Mouse (Mus musculus): ENCODE results near the gene Zmynd8.

Gene Zmynd8

DNA sequence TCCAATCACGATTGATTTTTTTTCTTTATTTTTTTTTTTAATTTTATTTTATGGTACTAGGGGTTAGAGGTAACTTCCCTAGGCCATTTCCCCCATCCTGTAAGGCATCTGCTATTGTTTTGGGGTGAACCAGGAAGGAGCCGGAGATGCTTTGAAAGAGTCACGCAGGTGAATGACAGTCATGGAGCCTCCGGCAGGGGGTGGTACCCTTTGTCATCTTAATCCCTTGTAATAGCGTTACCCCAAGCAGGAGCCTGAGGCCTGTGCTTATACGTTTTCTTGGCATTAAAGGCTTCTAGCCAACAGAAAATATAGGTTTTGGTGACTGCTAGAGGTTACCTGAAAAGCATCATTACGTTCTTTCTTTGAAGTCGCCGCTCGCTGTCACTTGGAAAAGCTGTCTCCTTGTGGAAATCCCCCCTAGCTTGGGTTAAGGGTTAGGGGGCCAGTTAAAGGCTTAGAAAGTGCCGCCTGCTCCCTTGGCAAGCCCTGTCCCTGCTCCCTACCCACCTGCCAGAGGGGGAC is 157.2 kb downstream of the Zmynd8 start:
- DNase-seq = no peak

DNA sequence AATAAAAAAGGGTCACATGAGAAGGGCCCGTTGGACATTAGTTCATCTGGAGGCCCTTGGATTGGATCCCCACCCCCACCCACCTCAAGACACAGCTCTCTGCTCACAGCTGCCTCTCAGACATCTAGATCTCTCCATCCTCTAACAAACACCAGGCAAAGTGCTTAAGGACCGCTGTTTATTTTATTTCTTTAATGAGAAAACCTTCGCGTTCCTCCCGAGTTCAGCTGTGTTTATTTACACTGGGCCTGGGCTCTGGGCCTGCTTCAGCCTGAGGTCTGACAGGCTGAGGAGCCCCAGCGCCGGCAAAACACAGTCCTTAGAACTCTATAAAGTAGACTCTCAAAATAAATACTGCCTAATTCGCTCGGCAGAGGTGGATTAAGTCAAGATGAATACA is 157.8 kb downstream of the Zmynd8 start:
- no peak for DNase-seq

DNA sequence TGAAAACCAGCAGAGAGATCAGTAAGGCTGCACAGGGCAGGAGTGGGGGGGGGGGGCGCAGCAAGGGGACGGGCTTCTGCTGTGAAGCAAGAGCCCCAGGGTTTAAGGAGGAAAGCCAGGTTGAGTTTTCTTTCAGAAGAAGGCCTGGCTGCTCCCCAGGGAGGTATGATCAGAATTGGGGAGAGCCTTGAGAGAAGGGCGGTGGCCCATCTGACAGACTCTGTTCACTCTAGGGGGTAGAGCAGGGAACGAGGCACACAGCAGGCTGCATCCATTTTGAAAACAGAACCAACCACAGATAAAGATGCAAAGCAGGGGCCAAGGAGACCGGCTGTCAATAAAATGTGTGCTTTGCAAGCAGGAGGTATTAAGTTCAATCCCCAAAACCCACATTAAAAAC is 158.4 kb downstream of the Zmynd8 start:
- no peak for DNase-seq

DNA sequence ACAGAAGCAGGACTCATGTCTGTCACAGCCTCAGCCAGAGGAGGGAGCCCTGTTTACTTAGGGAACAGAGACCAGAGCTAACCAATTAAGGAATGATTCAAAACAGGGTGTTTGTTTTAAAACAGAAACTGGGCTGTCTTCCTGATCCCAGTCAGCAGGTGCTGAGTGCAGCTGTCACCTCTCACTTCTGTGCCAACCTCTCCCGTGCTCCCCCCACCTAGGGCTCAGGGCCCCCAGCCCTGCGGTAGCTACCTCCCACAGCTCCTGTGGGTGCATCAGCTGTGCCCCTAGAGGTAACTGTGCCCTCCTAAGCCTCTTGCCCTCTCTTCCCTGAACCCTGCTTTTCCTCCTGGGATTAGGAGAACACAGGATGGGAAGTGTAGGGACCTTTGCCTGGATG is 162.5 kb downstream of the Zmynd8 start:
- no peak for DNase-seq

All from layer of hippocampus, adult 9-11 months (tissue).